Mouse (Mus musculus): ENCODE data around the gene Fiz1. TPM values are rescaled to one million over a fixed set of nuclear protein-coding genes. Genes with fewer than 3 reads are reported as not detected.

The Fiz1 gene
- polyA plus RNA-seq, 1 experiment from 2014 or later, result 60.1 TPM

DNA sequence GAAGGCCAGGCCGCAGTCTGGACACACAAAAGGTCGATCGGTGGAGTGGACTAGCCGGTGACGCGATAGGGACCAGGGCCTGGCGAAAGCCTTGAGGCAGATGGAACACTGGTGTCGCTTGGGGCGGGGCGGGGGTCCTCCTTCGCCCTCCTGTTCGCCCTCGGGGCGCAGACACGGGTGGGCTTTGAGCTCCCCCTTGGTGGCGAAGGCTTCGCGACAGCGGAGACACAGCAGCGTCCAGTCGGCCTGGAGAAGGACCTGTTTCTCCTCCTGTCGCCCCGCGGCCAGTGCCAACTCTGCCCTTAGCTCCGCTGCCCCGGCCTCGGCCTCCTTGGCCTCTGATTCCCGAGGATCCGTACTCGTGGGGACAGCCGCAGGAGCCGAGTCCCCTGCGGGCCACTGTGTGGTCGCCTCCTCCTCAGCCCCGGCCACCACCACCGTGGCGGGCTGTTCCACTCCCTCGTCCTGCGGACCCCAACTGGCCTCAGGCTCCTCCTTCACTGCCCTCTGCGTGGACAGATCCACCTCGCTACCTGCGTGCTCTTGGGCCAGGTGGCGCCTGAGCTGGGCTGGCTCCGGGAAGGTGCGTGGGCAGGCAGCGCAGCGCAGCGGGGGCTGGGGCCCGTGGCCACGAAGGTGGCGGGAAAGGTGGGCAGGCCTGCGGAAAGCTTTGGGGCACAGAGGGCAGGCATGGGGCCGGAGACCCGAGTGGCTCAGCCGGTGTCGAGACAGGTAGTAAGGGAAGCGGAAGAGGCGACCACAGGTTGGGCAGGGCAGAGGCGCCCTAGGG, 20.3 kb downstream of the Fiz1 start:
- Histone ChIP-seq H3K27ac (no peak overlapping the region), H3K4me2 (replicated peaks) (peak overlapping the region; percentile 89), H3K27me3 (peaks cover 23% of the 10 kb centered on the region), H3K4me1 (peaks cover 33% of the 10 kb centered on the region), H3K9me3 (replicated peaks) (peaks cover 4% of the 10 kb centered on the region; the same call in 1 of the 2 replicates), H3K9ac (peak overlapping the region; percentile 95), H3K36me3 (peaks cover 37% of the 10 kb centered on the region), H3K4me3 (peak overlapping the region; percentile 77)
- ATAC-seq (ENCODE audit: low FRiP score), result no peak
- 48% methylated on average over 58 of the region's 59 CpGs for WGBS

DNA sequence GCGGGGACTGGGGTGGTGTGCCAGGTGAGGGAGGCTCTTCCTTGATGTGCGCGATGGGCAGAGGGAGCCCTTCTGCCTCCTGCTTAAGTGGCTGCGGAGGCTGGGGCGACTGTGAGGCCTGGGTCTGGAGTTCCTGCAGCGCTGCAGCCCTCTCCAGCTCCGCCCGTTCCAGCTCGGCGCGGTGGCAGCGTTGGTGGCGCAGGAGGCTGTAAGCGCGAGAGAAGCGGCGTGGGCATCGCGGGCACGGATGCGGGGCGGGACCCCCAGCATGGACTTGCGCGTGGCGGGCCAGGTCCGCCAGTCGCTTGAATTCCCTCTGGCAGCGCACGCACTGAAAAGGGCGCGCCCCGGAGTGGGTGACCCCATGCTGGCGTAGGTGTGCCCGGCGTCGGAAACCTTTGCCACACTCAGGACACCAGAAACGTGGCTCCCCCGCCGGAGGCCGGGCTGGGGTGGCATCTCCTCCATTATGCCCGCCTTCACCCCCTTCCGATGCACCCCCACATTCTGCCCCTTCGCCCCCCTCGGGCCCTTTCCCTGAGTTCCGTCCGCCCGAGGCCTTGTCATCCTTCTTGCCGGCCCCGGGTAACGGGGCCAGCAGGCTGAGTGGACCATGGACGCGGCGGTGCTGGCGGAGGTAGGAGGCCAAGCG, 21.0 kb downstream of the Fiz1 start:
- Histone ChIP-seq H3K9me3 (replicated peaks) (peaks cover 4% of the 10 kb centered on the region; the same call in 1 of the 2 replicates), H3K4me3 (peak overlapping the region; percentile 77), H3K4me1 (peaks cover 33% of the 10 kb centered on the region), H3K4me2 (replicated peaks) (peak overlapping the region; percentile 89), H3K27ac (no peak overlapping the region), H3K27me3 (peaks cover 23% of the 10 kb centered on the region), H3K36me3 (peaks cover 37% of the 10 kb centered on the region), H3K9ac (peak overlapping the region; percentile 95)
- ATAC-seq (ENCODE audit: low FRiP score), result no peak
- WGBS, result 27% methylated on average over 55 of the region's 55 CpGs

DNA sequence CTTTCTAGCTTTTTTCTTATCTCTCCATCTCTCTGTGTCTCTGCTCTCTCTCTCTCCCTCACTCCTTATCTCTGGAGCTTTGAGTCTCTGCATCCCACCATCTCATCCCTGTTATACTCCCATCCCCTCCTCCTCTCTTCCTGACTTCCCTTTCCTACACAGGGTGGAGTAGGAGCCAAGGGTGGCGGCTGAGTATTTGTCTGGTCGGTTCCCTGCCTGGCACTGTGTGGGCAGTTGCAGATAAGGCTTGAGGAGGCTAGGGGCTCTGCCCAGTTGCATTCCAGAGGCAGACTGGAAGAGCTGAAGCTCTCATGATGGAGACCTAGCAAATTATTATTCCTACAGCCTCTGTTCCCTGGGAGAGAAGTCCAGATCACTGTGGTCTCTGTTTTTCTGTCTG, 26.2 kb downstream of the Fiz1 start:
- 64% methylated on average over 2 of the region's 2 CpGs for WGBS
- H3K4me3 ChIP-seq, result no peak overlapping the region
- no peak overlapping the region for H3K4me2 ChIP-seq (replicated peaks)
- H3K4me1 ChIP-seq, result peaks cover 5% of the 10 kb centered on the region
- H3K27me3 ChIP-seq, result peaks cover 10% of the 10 kb centered on the region
- H3K27ac ChIP-seq, result no peak overlapping the region
- H3K9ac ChIP-seq, result no peak overlapping the region
- H3K9me3 ChIP-seq (replicated peaks), result 0 out of 2 replicates have a peak, but pooled peaks cover 4% of the 10 kb centered on the region
- ATAC-seq (ENCODE audit: low FRiP score), result no peak
- H3K36me3 ChIP-seq, result peaks cover 28% of the 10 kb centered on the region

DNA sequence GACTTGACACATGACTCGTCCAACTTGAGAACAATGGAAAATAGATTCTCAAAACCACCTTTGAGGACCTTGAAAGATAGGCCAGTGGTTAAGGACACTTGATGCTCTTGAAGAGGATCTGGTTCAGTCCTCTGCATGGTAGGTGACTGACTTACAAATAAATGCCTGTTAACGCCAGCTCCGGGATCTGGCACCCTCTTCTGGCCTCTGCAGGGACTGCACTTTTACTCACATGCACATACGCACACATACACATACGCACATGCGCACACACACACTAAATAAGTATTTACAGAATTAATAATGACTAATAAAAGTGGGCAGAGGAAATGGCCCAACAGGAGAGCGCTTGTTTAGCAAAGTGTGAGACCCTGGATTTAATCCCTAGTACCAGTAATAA, 37.7 kb downstream of the Fiz1 start:
- Histone ChIP-seq H3K4me3 (no peak overlapping the region), H3K4me1 (no peaks in the 10 kb centered on the region), H3K27me3 (no peaks in the 10 kb centered on the region), H3K27ac (no peak overlapping the region), H3K36me3 (no peaks in the 10 kb centered on the region), H3K9me3 (replicated peaks) (no peaks in the 10 kb centered on the region), H3K9ac (no peak overlapping the region), H3K4me2 (replicated peaks) (no peak overlapping the region)
- WGBS, result 92% methylated on average over 7 of the region's 7 CpGs
- no peak for ATAC-seq (ENCODE audit: low FRiP score)

DNA sequence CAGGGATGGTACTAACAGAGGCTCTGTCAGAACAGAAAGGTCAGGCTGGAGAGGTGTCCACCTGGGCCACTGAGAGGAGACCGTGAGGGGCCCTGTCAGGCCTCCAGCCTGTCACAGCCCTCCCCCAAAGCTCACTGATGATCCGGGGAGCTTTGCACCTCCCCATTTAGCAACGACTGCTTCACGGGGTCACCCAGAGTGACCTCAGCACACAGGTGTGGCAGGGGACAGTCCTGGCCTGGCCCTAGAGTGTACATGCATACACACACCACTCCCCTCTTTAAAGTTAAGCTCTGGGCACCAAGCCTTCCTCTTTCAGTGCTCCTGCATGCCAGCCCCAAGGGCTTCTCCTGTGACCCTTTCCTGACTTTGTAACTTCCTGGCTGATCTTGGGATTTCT, 39.0 kb downstream of the Fiz1 start:
- H3K4me3 ChIP-seq, result no peak overlapping the region
- no peaks in the 10 kb centered on the region for H3K36me3 ChIP-seq
- H3K27me3 ChIP-seq, result no peaks in the 10 kb centered on the region
- H3K4me2 ChIP-seq (replicated peaks), result no peak overlapping the region
- WGBS, result 57% methylated on average over 4 of the region's 4 CpGs
- no peak overlapping the region for H3K27ac ChIP-seq
- H3K4me1 ChIP-seq, result no peaks in the 10 kb centered on the region
- no peak overlapping the region for H3K9ac ChIP-seq
- no peaks in the 10 kb centered on the region for H3K9me3 ChIP-seq (replicated peaks)
- ATAC-seq (ENCODE audit: low FRiP score), result no peak

DNA sequence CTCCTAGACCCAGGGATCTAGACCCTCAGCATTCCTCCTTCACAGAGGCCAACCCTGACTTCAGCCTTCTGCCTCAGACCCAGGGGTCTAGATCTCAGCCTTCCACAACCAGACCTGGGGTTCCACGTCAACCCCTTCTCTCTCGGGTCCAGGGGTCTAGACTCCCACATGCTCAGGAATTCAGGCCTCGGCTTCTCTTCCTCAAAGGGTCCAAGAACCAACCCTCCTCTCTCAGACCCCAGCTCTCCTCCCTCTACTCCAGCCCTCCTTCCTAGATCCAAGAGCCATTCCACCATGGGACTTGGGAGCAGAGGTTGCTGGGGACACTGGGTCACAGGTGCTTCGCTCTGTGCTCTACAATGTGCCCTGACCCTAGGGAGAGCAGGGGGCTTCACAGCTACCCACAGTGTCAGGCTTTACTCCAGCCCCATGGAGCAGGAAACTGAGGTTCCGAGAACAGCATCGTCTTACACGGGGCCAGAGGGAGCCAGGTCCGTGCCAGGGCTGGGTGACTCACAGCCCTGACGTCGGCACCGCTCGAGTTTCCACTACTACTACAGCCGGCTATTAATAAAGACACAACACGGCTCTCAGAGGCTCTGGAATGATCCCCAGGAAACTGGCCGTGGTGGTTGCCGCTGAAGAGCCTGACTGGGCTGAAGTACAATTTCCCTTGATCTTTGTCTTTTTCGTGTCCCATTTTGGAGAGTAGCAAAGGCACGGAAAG, 42.0 kb downstream of the Fiz1 start:
- H3K36me3 ChIP-seq, result no peaks in the 10 kb centered on the region
- H3K27ac ChIP-seq, result no peak overlapping the region
- H3K9ac ChIP-seq, result peak overlapping the region; percentile 18; the same call in 1 of the 2 replicates
- no peaks in the 10 kb centered on the region for H3K9me3 ChIP-seq (replicated peaks)
- no peaks in the 10 kb centered on the region for H3K4me1 ChIP-seq
- no peak overlapping the region for H3K4me2 ChIP-seq (replicated peaks)
- no peaks in the 10 kb centered on the region for H3K27me3 ChIP-seq
- no peak for ATAC-seq (ENCODE audit: low FRiP score)
- 81% methylated on average over 18 of the region's 18 CpGs for WGBS
- no peak overlapping the region for H3K4me3 ChIP-seq

DNA sequence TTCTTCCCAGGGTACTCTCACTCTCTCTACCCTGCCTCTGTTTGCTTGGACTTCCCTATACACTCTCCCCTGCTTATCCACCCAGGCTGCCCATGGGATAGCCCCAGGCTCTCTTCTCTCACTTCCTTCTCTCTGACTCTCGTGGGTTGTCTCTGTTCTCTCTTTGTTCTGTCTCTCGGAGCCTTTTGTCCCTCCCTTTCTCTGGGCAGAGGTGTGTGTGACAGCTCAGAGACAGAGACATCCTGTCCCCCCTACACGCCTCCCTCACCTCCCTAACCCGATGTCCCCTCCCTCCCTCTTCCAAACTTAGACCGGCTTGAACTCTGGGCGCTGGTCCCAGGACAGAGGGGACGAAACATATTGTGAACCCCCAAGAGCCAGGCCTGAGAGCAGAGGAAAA, 42.8 kb downstream of the Fiz1 start:
- H3K4me2 ChIP-seq (replicated peaks), result no peak overlapping the region
- H3K4me1 ChIP-seq, result no peaks in the 10 kb centered on the region
- H3K9me3 ChIP-seq (replicated peaks), result no peaks in the 10 kb centered on the region
- H3K36me3 ChIP-seq, result no peaks in the 10 kb centered on the region
- H3K9ac ChIP-seq, result peak overlapping the region; percentile 18; the same call in 1 of the 2 replicates
- H3K27ac ChIP-seq, result no peak overlapping the region
- no peaks in the 10 kb centered on the region for H3K27me3 ChIP-seq
- no peak overlapping the region for H3K4me3 ChIP-seq
- WGBS, result 33% methylated on average over 7 of the region's 7 CpGs
- no peak for ATAC-seq (ENCODE audit: low FRiP score)

DNA sequence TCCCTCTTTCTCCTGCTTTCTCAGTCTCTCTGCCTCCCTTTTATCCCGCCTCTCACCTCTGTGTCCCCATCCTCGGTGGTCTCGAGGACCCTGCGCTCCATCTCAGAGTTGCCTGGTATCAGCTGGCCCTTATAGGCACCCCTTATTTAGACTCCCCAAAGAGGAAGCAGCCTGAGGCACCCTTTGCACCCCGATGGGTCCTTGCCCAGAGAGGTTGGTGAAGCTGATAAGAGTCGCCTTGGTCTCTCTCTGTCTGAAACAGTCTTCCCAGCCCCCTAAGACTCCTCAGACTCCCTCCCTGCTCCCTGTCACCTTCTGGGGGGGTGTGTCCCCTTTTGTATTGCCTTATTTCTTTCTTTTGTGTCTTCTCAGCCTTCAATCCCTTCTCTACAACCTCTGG, 43.4 kb downstream of the Fiz1 start, which contains the start of gene Sbk3:
Sbk3 (minus strand) TSS at position 101 of the 400 bp plus-strand sequence.
- no peak within 1 kb of the TSS for H3K4me2 ChIP-seq (replicated peaks)
- H3K27me3 ChIP-seq, result no peaks in the 10 kb centered on the region
- H3K9me3 ChIP-seq (replicated peaks), result no peaks in the 10 kb centered on the region
- 36% methylated on average over 6 of the region's 6 CpGs for WGBS
- no peaks in the 10 kb centered on the region for H3K36me3 ChIP-seq
- H3K4me1 ChIP-seq, result no peaks in the 10 kb centered on the region
- H3K9ac ChIP-seq, result peak within 1 kb of the TSS; percentile 18
- no peak within 1 kb of the TSS for H3K27ac ChIP-seq
- no peak for ATAC-seq (ENCODE audit: low FRiP score)
- no peak within 1 kb of the TSS for H3K4me3 ChIP-seq

DNA sequence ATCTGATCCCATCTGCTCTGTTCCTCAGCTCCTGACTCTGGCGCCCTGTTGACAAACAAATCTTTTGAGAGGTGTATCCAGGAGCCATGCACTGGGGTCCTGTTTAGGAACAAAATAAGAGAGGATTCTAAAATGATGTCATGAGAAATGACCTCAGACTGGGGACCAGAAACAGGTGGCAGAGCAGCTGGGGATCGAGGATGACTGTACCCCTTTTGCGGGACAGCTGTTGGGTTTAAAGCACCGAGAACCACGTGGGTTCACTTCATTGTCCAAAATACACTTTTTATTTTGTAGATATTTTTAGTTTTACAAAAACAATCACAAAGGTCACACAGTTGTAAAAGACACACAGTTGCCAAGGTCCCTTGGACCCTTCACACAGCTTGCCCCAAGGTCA, 49.5 kb downstream of the Fiz1 start:
- Histone ChIP-seq H3K9me3 (replicated peaks) (no peaks in the 10 kb centered on the region), H3K27me3 (no peaks in the 10 kb centered on the region), H3K27ac (no peak overlapping the region), H3K9ac (no peak overlapping the region), H3K4me3 (no peak overlapping the region), H3K36me3 (no peaks in the 10 kb centered on the region), H3K4me2 (replicated peaks) (no peak overlapping the region), H3K4me1 (no peaks in the 10 kb centered on the region)
- no peak for ATAC-seq (ENCODE audit: low FRiP score)
- 90% methylated on average over 5 of the region's 5 CpGs for WGBS

DNA sequence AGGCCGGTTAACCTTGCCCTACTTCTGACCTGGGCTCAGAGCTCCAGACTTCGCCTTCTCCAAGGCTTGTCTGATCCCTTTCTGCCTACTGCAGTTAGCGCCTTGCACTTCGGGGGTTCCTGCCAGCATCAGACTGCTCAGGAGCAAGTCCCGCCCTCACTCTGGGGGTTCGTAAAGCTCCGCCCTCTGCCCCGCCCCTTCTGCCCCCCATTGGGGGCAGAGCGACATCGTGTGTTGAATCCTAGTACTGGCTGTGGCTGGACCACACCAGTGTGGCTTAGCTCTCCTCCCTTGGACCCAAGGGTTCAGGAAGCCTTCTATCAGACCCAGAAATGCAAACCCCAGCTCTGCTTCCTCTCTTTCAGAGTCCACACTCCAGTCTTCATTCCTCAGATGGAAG, 50.2 kb downstream of the Fiz1 start, which contains the start of gene Sbk2:
Sbk2 (minus strand) TSS at position 135 of the 400 bp plus-strand sequence.
- WGBS, result 3% methylated on average over 10 of the region's 10 CpGs
- H3K36me3 ChIP-seq, result no peaks in the 10 kb centered on the region
- 0 out of 2 replicates have a peak within 1 kb of the TSS, but pooled peaks have one; percentile 16 for H3K4me2 ChIP-seq (replicated peaks)
- no peaks in the 10 kb centered on the region for H3K4me1 ChIP-seq
- no peak within 1 kb of the TSS for H3K9ac ChIP-seq
- no peaks in the 10 kb centered on the region for H3K9me3 ChIP-seq (replicated peaks)
- H3K4me3 ChIP-seq, result no peak within 1 kb of the TSS
- ATAC-seq (ENCODE audit: low FRiP score), result peak; percentile 61; the same call in 1 of the 2 replicates
- H3K27me3 ChIP-seq, result no peaks in the 10 kb centered on the region
- H3K27ac ChIP-seq, result no peak within 1 kb of the TSS

DNA sequence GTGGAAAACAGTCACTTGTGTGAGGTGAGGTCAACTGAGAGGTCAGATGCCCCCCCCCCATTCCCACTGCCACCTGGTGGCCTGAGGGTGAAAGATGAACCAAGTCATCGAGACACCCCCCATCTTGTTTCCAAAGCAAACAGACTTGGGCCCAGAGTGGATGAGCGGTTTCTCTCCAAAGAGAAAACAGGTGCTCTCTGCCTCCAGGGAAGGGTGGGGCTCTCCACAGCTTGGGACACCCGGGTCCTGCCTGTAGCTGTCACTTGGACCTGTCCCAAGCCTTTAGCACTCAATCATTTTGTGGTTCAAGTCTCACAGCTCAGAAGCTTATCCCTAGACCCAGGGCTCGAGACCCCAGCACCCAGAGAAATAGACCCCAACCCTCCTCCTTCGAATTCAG, 51.0 kb downstream of the Fiz1 start:
- H3K4me3 ChIP-seq, result no peak overlapping the region
- H3K9ac ChIP-seq, result no peak overlapping the region
- no peaks in the 10 kb centered on the region for H3K36me3 ChIP-seq
- no peaks in the 10 kb centered on the region for H3K27me3 ChIP-seq
- H3K4me1 ChIP-seq, result no peaks in the 10 kb centered on the region
- H3K9me3 ChIP-seq (replicated peaks), result no peaks in the 10 kb centered on the region
- no peak overlapping the region for H3K4me2 ChIP-seq (replicated peaks)
- ATAC-seq (ENCODE audit: low FRiP score), result no peak
- H3K27ac ChIP-seq, result no peak overlapping the region
- WGBS, result 65% methylated on average over 5 of the region's 5 CpGs

DNA sequence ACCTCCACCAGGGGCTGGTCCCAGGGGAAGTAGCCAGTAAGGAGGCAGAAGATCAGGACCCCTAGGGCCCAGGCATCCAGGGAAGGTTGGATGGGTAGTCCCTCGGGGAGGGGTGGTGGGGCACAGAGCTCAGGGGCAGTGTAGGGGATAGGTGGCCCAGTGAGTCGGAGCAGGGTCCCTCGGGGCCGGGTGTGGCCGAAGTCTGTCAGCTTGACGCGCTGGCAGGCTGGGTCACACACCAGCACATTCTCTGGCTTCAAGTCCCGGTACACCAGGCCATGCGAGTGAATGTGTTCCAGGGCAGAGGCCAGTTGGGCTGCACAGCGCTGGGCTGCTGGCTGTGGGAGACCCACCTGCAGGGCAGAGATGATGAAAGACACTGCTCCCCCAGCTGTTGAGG, 57.1 kb downstream of the Fiz1 start:
- Histone ChIP-seq H3K4me1 (no peaks in the 10 kb centered on the region), H3K9me3 (replicated peaks) (0 out of 2 replicates have a peak, but pooled peaks cover 2% of the 10 kb centered on the region), H3K27me3 (peaks cover 5% of the 10 kb centered on the region; the same call in 1 of the 2 replicates), H3K4me3 (no peak overlapping the region), H3K4me2 (replicated peaks) (no peak overlapping the region), H3K27ac (no peak overlapping the region), H3K36me3 (no peaks in the 10 kb centered on the region), H3K9ac (no peak overlapping the region)
- WGBS, result 80% methylated on average over 7 of the region's 10 CpGs
- ATAC-seq (ENCODE audit: low FRiP score), result no peak
